Mouse (Mus musculus): ENCODE results near the gene Tmem186. TPM values are rescaled to one million over a fixed set of nuclear protein-coding genes. Genes with fewer than 3 reads are reported as not detected.

The Tmem186 gene
- polyA plus RNA-seq, 1 experiment from 2014 or later: 20.0 TPM

DNA sequence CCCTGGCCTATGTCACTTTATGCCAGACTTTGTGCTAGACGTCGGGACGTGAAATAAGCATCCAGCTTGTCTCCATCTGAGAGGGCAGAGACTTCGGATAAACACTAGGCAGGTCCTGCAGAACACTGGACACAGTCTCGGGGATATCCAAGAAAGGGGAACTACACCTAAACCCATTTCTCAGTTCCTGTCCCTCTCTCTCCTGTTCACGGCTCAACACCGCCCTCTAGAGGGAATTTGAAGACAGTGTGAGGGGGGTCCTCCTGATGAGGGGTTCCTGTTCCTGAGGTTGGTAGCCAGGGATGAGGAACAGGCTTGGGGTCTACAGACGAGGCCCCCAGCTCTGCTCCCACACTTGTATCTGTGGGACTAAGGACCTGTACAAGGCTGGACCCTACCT lies 36.7 kb upstream of the Tmem186 start:
- no peak for ATAC-seq (ENCODE audit: low FRiP score)
- Histone ChIP-seq H3K4me2 (peak overlapping the region; percentile 19; the same call in 1 of the 2 replicates), H3K27ac (replicated peaks) (no peak overlapping the region), H3K9ac (replicated peaks) (no peak overlapping the region), H3K4me3 (replicated peaks) (no peak overlapping the region), H3K4me1 (peaks cover 30% of the 10 kb centered on the region), H3K36me3 (no peaks in the 10 kb centered on the region), H3K9me3 (replicated peaks) (no peaks in the 10 kb centered on the region), H3K27me3 (replicated peaks) (no peaks in the 10 kb centered on the region)
- WGBS: 5% methylated on average over 8 of the region's 8 CpGs

DNA sequence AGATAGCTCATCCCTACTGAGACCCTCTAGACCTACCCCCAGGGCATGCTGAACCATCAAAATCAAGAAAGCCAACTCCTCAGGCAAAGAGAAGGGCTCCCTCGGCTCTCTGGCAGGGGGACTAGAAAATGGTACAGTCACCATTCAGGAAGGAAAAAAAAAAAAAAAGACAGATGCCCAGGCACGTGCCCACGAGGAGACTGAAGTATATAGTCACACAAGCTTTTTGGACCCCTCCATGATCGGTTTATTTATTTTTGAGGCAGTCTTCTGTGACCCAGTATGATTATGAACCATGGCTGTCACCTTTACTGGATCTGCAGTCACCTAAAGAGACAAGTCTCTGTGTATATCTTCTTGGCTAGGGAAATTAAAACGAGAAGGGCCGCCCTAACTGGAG lies 35.8 kb upstream of the Tmem186 start:
- H3K27me3 ChIP-seq (replicated peaks): no peaks in the 10 kb centered on the region
- no peak overlapping the region for H3K4me2 ChIP-seq
- WGBS: 72% methylated on average over 6 of the region's 6 CpGs
- ATAC-seq (ENCODE audit: low FRiP score): no peak
- no peak overlapping the region for H3K4me3 ChIP-seq (replicated peaks)
- no peak overlapping the region for H3K9ac ChIP-seq (replicated peaks)
- H3K4me1 ChIP-seq: peaks cover 39% of the 10 kb centered on the region
- H3K9me3 ChIP-seq (replicated peaks): no peaks in the 10 kb centered on the region
- H3K36me3 ChIP-seq: no peaks in the 10 kb centered on the region
- no peak overlapping the region for H3K27ac ChIP-seq (replicated peaks)

GRCm38 (mm10) chr16:8672811-8673210 lies 35.3 kb upstream of the Tmem186 start:
- H3K36me3 ChIP-seq: no peaks in the 10 kb centered on the region
- H3K4me1 ChIP-seq: peaks cover 44% of the 10 kb centered on the region
- 0 out of 2 replicates have a peak overlapping the region, but pooled peaks have one; percentile 80 for H3K9ac ChIP-seq (replicated peaks)
- no peaks in the 10 kb centered on the region for H3K9me3 ChIP-seq (replicated peaks)
- peak overlapping the region; percentile 93 for H3K4me3 ChIP-seq (replicated peaks)
- peak overlapping the region; percentile 88 for H3K4me2 ChIP-seq
- H3K27ac ChIP-seq (replicated peaks): 0 out of 2 replicates have a peak overlapping the region, but pooled peaks have one; percentile 81
- ATAC-seq (ENCODE audit: low FRiP score): no peak
- H3K27me3 ChIP-seq (replicated peaks): no peaks in the 10 kb centered on the region

DNA sequence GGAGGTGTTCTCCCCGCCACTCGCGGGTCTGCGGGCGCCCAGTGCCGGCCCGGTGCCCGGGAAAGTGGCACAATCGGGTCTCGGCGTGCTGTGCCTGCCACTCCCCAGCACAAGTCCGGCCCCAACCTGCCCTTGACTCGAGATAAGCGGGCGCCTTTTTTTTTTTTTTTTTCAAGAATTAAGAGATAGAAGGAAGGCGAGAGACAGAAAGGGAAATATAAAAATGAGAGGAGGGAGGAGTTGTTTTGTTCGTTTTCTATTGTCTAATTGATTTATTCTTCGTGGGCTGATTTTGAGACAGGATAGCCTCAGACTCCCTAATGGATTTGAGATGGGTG lies 34.8 kb upstream of the Tmem186 start:
- Histone ChIP-seq H3K4me1 (peaks cover 49% of the 10 kb centered on the region), H3K27ac (replicated peaks) (peak overlapping the region; percentile 81), H3K36me3 (no peaks in the 10 kb centered on the region), H3K4me2 (peak overlapping the region; percentile 88), H3K4me3 (replicated peaks) (peak overlapping the region; percentile 93), H3K27me3 (replicated peaks) (no peaks in the 10 kb centered on the region), H3K9me3 (replicated peaks) (no peaks in the 10 kb centered on the region), H3K9ac (replicated peaks) (peak overlapping the region; percentile 80)
- no peak for ATAC-seq (ENCODE audit: low FRiP score)
- WGBS: under 1% methylated on average over 18 of the region's 18 CpGs

GRCm38 (mm10) chr16:8671551-8672349 lies 34.2 kb upstream of the Tmem186 start, which contains the start of gene Carhsp1:
Gene Carhsp1, minus strand, starts transcription at chr16:8672155.
- Histone ChIP-seq H3K9ac (replicated peaks) (peak within 1 kb of the TSS; percentile 80), H3K4me3 (replicated peaks) (peak within 1 kb of the TSS; percentile 93), H3K9me3 (replicated peaks) (no peaks in the 10 kb centered on the region), H3K4me2 (peak within 1 kb of the TSS; percentile 88), H3K4me1 (peaks cover 55% of the 10 kb centered on the region), H3K27me3 (replicated peaks) (no peaks in the 10 kb centered on the region), H3K27ac (replicated peaks) (peak within 1 kb of the TSS; percentile 81), H3K36me3 (no peaks in the 10 kb centered on the region)
- peak; percentile 93 for ATAC-seq (ENCODE audit: low FRiP score)
- under 1% methylated on average over 67 of the region's 67 CpGs for WGBS

DNA sequence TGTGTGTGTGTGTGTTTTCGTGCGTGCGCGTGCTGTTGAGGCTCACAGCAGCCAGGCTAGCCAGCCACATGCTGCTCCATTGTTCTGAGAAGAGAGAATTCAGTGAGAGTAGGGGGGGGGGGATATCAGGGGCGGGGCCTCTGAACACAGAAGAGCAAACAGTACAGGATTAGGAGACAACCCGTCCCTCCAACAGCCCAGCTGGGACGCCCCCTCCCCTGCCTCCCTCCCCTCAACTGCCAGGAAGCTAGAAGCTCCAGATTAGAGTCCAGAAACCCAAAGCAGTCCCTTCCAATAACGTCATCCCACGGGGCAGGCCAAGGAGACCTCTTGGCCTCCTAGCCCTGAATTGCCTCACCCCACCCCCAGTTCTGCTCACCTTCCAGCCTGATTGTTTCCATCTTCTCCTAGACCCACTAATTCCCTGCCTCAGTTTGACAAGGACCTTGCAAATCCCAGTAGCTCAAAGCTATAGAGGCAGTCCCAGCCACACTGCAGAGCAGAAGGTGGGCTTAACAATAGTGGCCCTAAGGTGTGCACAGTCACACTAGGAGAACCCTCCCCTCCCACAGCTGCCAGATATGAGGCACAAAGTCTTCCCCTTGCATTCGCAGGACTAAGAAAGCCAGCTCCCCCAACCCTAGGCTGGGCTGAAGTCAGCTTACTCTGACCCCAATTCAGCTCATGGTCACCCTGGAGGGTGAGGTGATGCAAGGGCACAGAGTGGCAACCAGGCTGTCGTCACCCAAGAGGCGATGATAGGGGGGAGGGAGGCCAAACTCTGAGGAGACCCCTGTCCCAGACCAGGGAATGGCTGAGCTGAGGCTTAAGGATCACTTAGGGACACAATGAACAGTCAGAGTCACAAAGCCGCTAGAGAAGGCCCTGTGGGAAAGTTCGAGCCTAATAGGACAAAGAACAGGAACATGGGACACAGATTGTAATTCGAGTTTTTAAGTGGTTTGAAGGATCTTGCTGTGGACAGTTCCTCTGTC lies 32.8 kb upstream of the Tmem186 start:
- Histone ChIP-seq H3K36me3 (no peaks in the 10 kb centered on the region), H3K9me3 (replicated peaks) (no peaks in the 10 kb centered on the region), H3K27ac (replicated peaks) (peak overlapping the region; percentile 81), H3K4me2 (peak overlapping the region; percentile 88), H3K4me1 (peaks cover 67% of the 10 kb centered on the region), H3K9ac (replicated peaks) (peak overlapping the region; percentile 80), H3K4me3 (replicated peaks) (peak overlapping the region; percentile 93), H3K27me3 (replicated peaks) (no peaks in the 10 kb centered on the region)
- peak; percentile 48 for ATAC-seq (ENCODE audit: low FRiP score)
- 3% methylated on average over 15 of the region's 15 CpGs for whole genome bisulfite sequencing

DNA sequence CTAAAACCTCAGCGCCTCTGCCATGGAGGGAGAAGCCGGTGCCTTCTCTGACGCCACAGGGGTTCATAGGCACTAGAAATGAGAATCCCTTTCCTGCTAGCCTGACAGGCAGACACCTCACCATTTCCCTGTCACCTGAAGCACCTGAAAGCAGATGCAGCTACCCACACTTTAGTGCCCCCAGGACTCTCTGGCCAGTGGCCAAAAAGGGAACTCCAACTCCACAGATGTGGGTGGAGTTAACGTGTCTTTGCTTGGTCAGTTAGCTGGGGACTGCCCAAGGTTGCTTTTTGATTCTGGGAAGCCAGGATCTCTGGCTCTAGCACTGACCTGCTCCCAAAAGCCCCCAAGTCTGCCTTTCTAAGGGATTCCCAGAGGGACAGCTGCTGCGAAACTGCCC lies 31.9 kb upstream of the Tmem186 start:
- no peaks in the 10 kb centered on the region for H3K36me3 ChIP-seq
- peak overlapping the region; percentile 93 for H3K4me3 ChIP-seq (replicated peaks)
- 48% methylated on average over 5 of the region's 5 CpGs for WGBS
- ATAC-seq (ENCODE audit: low FRiP score): no peak
- H3K4me1 ChIP-seq: peaks cover 76% of the 10 kb centered on the region
- peak overlapping the region; percentile 88 for H3K4me2 ChIP-seq
- no peaks in the 10 kb centered on the region for H3K9me3 ChIP-seq (replicated peaks)
- peak overlapping the region; percentile 81 for H3K27ac ChIP-seq (replicated peaks)
- H3K27me3 ChIP-seq (replicated peaks): no peaks in the 10 kb centered on the region
- H3K9ac ChIP-seq (replicated peaks): peak overlapping the region; percentile 80

DNA sequence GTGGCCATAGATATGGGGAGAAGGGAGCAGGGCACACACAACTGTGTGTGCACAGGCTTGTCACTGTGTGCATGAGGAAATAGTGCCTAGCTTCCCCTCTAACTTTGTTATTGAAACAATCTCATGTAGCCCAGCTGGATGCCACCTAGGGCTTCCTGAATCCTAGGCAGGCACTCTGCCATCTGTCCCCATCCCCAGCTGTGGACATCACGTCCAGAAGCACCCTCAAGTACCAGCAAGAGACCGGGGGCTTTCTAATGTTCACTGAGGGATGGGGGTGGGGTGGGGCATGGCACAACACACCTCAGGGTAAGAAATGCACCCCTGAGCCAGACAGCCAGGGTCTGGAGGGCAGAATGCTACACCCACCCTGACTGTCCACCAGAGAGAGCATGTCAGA lies 30.9 kb upstream of the Tmem186 start:
- Histone ChIP-seq H3K4me2 (peak overlapping the region; percentile 88), H3K27ac (replicated peaks) (no peak overlapping the region), H3K27me3 (replicated peaks) (no peaks in the 10 kb centered on the region), H3K4me1 (peaks cover 82% of the 10 kb centered on the region), H3K9ac (replicated peaks) (no peak overlapping the region), H3K4me3 (replicated peaks) (no peak overlapping the region), H3K36me3 (no peaks in the 10 kb centered on the region; the same call in 1 of the 2 replicates), H3K9me3 (replicated peaks) (no peaks in the 10 kb centered on the region)
- 45% methylated on average over 2 of the region's 2 CpGs for WGBS
- no peak for ATAC-seq (ENCODE audit: low FRiP score)

GRCm38 (mm10) chr16:8667814-8668213 lies 30.3 kb upstream of the Tmem186 start:
- Histone ChIP-seq H3K27ac (replicated peaks) (no peak overlapping the region), H3K27me3 (replicated peaks) (no peaks in the 10 kb centered on the region), H3K9me3 (replicated peaks) (no peaks in the 10 kb centered on the region), H3K9ac (replicated peaks) (no peak overlapping the region), H3K4me1 (peaks cover 86% of the 10 kb centered on the region), H3K36me3 (peaks cover under 1% of the 10 kb centered on the region), H3K4me3 (replicated peaks) (no peak overlapping the region), H3K4me2 (peak overlapping the region; percentile 88)
- 69% methylated on average over 4 of the region's 4 CpGs for WGBS
- ATAC-seq (ENCODE audit: low FRiP score): no peak

GRCm38 (mm10) chr16:8667261-8667660 lies 29.7 kb upstream of the Tmem186 start:
- WGBS: 84% methylated on average over 7 of the region's 7 CpGs
- no peak overlapping the region; the same call in 1 of the 2 replicates for H3K4me2 ChIP-seq
- H3K36me3 ChIP-seq: peaks cover 6% of the 10 kb centered on the region
- peaks cover 85% of the 10 kb centered on the region for H3K4me1 ChIP-seq
- no peaks in the 10 kb centered on the region for H3K9me3 ChIP-seq (replicated peaks)
- H3K9ac ChIP-seq (replicated peaks): no peak overlapping the region
- no peak overlapping the region for H3K4me3 ChIP-seq (replicated peaks)
- H3K27me3 ChIP-seq (replicated peaks): no peaks in the 10 kb centered on the region
- ATAC-seq (ENCODE audit: low FRiP score): no peak
- H3K27ac ChIP-seq (replicated peaks): no peak overlapping the region

DNA sequence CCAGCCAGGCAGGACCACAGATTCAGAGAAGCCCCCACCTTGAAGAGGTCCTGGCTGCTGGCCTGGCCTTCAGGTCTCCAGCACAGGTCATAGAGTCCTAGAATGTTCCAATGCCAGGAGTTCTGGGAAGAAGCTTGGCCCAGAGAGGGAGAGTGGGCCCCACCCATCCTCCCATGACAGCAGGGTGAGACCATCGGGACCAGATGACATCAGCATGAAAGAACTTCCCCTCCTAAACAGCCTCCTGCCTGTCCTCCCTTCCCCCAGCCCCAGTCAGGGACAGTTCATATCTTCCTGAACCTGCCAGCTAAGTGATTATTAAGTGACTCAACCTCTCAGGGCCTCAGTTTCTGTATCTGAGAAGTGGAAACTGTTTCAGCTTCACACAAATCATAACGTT lies 28.9 kb upstream of the Tmem186 start:
- H3K36me3 ChIP-seq: peaks cover 13% of the 10 kb centered on the region
- H3K4me1 ChIP-seq: peaks cover 83% of the 10 kb centered on the region
- ATAC-seq (ENCODE audit: low FRiP score): no peak
- H3K9me3 ChIP-seq (replicated peaks): no peaks in the 10 kb centered on the region
- H3K4me3 ChIP-seq (replicated peaks): no peak overlapping the region
- H3K9ac ChIP-seq (replicated peaks): no peak overlapping the region
- no peak overlapping the region for H3K27ac ChIP-seq (replicated peaks)
- H3K4me2 ChIP-seq: no peak overlapping the region
- H3K27me3 ChIP-seq (replicated peaks): no peaks in the 10 kb centered on the region
- 69% methylated on average over 2 of the region's 2 CpGs for WGBS

Measured in neural tube, embryonic 15.5 days (tissue).